Mouse (Mus musculus): Measurements from ENCODE around the gene Ppil6.

Gene Ppil6

DNA sequence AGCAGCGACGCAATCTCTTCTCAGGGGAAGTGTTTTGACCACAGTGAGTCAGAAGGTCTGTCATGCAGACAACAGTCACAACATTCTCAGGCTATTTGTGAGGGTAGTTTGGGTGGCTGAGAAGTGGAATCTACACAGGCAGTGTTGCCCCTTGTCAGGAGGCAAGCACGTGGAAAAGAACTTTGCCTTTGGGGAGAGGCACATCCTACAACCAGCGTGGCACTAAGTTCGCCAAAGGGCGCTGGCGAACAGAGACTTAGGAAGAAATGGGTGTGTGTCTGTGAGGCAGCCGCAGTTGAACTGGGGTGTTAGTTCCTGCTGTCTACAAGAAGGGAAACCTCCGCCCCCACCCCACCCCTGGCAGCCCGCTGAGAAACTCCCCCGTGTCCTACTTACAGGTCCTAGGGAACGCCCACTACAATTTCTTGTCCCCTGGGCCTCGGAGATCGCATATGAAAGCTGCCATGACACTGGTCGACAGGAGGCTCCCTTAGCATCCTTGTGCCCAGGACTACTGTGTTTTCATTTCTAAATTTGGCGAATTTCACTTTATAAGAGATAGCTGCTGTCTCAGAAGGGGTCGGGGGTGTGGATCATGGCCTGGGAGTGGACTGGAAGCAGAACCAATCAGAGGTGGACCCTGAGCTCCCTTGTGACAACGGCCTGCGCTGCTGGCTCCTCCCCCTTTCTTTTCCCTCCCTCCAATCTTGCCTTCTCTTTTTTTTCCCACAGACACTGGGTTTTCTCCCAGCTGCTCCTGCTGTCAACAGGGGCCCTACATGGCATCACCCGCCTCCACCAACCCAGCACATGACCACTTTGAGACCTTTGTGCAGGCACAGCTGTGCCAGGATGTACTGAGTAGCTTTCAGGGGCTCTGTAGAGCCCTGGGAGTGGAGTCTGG, 12.7 kb upstream of the Ppil6 start:
- DNase-seq (ENCODE audit: low read depth) = peak; percentile 75

DNA sequence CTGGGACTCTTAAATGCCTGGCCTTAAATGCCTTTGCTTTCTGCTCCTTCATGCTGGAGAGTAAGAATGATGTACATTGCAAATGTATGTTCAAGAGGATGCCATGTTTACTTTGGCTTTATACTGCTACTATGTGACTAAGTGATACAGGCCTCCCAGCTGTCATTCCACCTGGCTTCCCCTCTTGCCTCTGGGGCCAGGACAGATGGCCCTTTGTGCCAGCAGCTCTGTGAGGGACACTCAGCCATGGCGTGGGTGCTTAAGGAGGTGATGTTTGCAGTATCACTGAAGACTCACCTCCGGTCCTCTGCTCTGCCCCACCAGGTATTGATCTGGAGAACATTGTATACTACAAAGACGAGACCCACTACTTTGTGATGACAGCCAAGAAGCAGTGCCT, 10.3 kb upstream of the Ppil6 start:
- DNase-seq (ENCODE audit: low read depth) = no peak

DNA sequence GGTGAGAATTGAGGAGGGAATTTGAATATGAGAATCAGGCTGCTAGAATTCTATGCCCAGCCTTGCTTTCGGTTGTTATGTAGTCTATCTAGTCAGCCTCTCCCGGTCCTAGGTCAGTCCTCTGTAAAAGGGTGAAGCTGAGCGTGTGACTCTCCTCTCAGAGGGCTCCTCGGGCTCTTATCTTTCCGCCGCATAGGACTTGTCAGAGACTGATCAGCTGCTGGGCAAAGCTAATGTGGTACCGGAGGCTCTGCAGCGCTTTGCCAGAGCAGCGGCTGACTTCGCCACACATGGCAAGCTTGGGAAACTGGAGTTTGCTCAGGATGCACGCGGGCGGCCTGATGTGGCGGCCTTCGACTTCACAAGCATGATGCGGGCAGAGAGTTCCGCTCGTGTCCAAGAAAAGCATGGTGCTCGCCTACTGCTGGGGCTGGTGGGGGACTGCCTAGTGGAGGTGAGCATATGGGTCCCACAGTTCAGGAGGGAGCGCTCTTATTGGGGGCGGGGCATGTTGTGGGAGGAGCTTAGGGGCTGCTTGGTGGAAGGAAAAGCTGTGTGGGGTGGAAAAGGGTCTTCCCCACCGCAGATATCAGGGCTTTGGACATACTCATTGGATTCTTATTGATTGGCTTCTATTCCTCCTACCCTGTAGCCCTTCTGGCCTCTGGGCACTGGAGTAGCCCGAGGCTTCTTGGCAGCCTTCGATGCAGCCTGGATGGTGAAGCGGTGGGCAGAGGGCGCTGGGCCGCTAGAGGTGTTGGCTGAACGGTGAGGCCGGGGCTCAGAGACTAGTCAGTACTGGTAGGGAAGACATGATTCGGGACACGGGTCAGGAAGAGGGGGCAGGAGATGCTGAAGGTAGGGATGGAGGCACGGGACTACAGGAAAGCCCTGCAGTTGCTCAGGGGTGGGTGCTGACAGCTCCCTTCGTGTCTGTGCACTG, 9.0 kb upstream of the Ppil6 start:
- DNase-seq (ENCODE audit: low read depth) = no peak

DNA sequence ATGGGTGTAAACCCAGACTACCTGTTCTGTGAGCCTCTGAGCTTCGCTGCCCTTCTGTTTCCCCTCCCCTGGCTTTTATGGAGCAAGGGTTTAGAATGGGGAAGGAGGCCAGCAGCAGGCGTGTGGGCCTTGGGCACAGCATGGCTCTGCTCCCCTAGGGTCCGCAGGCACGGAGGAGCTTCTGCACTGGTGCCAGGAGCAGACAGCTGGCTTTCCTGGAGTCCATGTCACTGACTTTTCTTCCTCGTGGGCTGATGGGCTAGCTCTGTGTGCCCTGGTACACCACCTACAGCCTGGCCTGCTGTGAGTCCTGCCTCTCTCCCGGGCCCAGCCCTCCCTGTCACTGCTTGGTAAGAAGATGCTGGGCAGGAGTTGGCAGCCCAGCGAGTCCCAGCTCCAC, 7.8 kb upstream of the Ppil6 start:
- DNase-seq (ENCODE audit: low read depth) = no peak

DNA sequence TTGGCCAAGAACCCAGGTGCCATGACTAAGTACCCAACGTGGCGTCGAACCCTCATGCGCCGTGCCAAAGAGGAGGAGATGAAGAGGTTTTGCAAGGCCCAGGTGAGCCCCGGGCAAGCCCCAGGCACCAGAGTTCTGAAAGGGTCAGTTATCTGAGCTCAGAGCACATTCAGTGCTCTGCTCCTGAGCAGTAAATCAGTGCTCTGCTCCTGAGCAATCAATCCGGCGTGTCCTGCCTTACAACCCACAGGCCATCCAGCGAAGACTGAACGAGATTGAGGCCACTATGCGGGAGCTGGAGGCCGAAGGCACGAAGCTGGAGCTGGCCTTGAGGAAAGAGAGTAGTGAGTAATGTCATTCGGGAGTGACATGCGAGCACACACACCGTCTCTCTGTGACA, 4.5 kb upstream of the Ppil6 start:
- DNase-seq (ENCODE audit: low read depth) = no peak

DNA sequence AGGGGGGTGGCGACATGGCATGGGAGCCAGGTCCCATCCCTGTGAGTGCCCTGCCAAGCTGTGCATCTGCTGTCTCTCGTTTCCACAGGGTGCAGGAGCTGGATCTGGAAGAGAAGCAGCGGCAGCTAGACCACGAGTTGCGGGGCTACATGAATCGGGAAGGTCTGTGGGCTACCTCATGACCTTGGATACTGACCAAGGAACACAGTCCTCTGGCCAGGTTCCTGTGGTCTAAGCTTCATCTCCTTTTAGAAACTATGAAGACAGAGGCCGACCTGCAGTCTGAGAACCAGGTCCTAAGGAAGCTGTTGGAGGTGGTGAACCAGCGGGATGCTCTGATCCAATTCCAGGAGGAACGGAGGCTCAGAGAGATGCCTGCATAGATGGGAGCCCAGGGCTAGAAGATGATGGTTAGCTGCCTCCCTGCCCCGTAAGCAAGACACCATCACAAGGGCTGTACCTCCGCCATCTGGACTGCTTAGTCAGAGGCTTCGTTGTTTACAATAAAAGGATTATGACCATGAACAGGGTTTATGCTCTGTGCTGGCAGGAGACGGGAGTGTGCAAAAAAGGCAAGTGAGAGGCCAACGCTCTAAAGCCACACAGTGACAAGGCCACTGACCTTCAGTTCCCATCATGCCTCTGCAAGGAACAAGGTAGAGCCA, 3.6 kb upstream of the Ppil6 start:
- DNase-seq (ENCODE audit: low read depth) = no peak

DNA sequence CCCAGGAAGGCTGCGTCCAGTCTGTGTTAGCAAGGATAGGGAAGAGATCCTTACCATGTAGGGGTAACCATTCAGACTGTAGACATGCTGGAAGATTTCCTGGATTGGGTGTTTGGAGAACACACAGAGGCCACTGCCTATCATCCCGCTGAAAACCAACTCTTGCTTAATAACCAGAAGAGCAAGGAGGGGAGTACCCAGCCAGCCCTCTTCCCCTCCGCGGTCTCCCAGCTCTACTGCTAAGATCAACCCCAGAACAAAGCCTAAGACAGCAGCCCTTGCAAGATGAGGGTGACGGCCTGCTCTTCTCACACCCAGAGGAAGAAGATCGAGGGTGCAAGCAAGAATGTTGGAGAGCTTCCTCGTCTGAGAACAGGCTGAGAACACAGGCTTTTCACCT, 1.4 kb upstream of the Ppil6 start:
- DNase-seq (ENCODE audit: low read depth) = no peak

DNA sequence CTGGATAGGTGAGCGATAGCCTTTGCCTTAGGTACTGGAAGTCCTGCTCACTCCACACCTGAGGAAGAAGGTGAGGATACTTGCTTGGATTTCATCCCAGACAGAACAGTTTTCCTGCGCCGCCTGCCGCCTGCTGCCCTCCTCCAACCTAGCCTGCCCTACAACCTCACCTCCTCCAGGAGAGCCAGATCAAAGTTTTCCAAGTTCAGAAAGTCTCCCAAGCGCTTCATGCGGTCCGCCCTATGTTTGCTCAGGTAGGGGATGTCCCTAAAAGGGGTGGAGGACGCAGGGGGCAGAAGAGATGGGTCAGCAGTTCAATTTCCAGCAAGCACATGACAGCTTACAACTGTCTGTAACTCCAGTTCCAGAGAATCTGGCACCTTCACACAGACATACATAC, 945 bp upstream of the Ppil6 start:
- no peak for DNase-seq (ENCODE audit: low read depth)

DNA sequence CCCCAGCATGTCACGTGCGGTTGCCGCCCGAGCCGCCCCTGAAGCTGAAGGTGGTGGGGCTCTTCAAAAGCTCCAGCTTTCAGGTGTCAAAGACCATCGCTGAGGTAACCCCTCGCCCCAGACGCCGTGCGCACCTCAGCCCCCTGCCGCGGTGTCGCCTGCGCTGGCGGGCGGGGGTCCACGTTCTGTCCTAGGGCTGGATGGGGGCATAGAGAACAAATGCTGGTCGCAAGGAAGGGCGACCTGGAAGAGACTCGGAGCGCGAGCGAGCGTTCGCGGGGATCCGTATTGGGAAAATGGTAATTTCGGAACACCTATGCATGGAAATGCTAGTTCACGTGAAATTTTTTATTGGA, 257 bp downstream of the Ppil6 start:
- no peak for DNase-seq (ENCODE audit: low read depth)

DNA sequence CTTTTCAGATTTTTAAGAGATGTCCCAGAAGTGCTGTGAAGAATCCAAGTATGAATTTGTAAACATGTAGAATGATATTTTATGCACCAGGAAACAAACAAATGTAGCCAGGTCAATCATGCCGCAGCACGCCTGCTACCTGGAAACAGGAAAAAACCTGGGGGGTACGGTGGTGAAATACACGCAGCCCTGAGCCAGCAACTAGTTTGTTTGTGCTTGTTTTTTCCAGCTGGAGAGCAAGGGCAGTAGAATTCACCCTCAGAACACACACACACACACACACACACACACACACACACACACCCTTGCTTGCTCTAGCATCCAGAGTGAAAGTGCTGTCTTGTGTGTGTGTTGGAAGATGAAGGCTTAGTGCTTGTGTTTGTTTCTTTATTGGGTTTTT, 872 bp downstream of the Ppil6 start:
- no peak for DNase-seq (ENCODE audit: low read depth)

DNA sequence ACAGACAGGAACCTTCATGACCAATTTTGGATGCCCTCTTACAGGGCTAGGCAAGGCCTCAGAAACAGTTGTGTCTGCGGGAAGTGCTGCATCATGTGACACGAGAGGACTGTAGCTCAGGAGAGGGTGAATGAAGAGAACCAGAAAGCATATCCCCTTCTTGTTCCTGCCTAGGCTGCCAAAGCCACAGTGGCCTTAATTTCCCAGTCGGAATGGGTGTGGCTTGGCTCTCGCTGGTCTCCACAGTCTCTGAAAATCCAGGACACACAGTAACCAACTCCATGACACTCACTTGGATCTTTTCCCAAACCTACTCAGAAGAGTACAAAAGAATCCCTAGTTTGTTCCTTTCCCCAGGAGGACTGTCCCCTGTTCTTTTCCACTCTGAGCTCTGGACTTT, 10.7 kb downstream of the Ppil6 start:
- DNase-seq (ENCODE audit: low read depth) = no peak

DNA sequence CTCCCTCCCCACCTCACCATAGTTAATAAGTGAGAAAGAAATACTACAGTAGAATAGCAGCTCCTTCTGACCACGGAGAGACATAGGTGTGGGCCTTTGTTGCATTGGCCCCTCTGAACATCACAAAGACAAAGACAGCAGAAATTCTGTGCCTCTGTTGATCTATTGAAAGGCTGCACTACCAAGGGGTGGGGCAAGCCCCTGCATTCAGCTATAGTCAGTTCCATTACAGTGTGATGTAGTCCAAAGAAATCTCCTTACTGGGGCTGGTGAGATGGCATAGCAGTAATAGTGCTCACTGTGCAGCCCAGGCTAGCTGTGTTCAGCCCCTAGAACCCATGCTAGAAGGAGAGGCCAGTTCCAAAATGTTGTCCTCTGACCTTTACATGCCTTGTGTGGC, 14.8 kb downstream of the Ppil6 start:
- no peak for DNase-seq (ENCODE audit: low read depth)

DNA sequence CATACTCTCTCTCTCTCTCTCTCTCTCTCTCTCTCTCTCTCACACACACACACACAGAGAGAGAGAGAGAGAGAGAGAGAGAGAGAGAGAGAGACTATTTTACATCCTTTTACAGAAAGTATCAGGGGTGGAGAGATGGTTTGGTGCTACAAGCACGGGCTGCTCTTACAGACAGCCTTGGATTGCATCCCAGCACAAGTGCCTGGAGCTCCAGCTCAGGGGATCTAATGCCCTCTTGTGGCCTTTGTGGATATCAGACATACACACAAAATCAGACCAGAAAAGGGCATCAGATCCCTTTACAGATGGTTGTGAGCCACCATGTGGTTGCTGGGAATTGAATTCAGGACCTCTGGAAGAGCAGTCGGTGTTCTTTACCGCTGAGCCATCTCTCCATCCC, 15.2 kb downstream of the Ppil6 start:
- peak; percentile 64 for DNase-seq (ENCODE audit: low read depth)

DNA sequence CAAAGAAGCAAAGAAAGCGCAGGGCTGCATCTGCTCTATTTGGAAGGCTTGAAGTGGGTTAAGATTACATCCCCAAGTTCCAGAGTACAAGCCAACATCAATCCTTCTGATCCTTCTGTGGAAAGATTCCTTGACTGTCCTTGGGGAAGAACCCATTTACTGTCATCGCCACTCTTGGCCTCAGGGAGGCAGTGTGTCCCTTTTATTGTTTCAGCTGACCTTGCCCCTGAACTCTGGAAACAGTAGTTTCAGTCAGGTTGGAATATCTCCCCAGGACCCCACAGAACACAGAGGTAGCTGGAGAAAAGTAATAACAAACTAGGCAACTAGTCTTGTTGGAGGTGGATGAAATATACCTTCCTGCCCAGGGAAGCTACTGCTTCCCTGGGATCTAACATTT, 18.9 kb downstream of the Ppil6 start:
- DNase-seq (ENCODE audit: low read depth) = no peak

DNA sequence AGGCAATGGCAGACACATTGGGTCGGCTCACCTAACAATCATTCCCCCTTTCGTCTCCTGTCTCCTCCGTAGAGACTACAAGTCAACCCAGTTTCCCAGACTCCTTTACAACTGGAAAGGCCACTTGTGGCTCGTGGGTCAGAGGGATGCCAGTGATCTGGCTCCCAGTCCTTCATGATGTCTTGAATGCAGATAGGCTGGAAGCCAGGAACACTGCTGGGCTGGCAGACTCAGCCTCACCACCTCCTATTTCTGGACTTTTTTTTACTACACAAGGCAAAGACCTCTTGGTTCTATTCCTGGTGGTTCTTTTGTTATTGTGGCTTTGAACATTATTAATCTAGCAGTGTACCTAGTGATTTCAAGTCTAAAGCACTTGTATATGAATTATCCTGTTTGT, 24.1 kb downstream of the Ppil6 start:
- no peak for DNase-seq (ENCODE audit: low read depth)

DNA sequence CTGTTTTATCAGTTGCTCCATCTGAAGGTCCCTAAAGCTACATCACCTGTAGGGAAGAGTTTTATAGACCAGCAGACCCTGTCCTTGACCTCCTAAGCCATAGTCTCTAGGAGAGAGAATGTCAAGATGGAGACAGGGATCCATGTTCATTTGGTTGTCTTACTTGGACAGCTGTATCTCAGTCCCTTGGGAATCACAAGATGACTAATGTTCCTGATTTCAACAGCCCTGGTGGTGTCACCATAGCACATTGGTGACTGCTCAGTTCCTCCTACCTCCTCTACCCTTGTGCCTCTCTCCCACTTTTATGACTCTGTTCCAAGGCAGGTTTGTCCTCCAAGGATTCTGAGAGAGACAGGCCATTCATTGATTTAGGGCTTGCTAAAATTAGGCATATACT, 24.7 kb downstream of the Ppil6 start:
- DNase-seq (ENCODE audit: low read depth) = no peak

DNA sequence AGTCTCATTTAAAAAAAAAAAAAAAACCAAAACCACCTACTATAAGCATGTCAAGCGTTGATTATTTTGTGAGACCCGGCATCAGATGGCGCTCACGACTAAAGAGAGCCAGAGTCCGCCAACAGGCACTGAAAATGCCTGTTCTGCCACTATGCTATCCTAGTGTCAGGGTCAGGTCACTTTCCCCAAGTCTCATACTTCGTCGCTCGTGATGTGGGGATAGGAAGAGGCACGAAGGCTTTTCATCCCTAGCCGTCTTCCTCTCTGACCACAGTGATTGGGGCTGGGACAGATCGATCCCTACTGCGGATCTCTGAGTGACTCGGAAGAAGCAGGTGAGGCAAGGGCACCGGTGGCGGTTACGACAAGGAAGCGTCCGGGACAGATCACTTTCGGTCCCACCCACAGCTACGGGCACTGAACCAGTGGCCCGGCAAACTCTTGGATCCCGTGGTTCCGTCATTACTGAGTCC, 28.3 kb downstream of the Ppil6 start:
- DNase-seq (ENCODE audit: low read depth) = peak; percentile 78

DNA sequence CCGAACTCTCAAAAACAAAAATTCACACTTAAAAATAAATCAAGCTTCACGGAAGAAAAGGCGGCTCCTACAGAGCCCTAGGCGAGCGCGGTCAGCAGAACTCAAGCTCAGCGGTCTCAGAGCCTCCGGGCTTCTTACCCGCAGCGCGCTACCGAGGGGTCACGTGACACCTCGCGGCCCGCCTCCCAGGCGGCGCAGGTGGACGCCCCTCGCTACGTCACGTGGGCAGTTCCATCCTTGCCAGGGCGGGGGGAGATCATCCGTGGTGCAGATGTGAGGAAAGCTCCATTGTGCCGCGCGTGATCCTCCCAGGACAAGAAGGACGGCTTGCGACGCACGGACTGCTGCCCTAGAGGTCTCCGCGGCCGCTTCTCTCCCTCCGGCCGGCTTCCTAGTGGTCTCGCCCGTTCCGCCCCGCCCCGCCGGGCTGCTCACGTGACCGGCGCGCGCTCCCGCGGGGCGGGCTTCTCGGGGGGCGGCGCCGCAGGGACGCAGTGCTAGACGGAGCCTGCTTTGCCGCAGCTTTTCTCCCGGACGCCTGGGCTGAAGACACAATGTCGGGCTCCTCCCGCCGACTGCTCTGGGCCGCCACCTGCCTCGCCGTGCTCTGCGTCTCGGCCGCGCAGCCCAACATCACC, 28.9 kb downstream of the Ppil6 start, which contains the start of gene Cd164:
Cd164 (plus strand) TSS at position 434 of the 638 bp plus-strand sequence.
- peak; percentile 82 for DNase-seq (ENCODE audit: low read depth)

DNA sequence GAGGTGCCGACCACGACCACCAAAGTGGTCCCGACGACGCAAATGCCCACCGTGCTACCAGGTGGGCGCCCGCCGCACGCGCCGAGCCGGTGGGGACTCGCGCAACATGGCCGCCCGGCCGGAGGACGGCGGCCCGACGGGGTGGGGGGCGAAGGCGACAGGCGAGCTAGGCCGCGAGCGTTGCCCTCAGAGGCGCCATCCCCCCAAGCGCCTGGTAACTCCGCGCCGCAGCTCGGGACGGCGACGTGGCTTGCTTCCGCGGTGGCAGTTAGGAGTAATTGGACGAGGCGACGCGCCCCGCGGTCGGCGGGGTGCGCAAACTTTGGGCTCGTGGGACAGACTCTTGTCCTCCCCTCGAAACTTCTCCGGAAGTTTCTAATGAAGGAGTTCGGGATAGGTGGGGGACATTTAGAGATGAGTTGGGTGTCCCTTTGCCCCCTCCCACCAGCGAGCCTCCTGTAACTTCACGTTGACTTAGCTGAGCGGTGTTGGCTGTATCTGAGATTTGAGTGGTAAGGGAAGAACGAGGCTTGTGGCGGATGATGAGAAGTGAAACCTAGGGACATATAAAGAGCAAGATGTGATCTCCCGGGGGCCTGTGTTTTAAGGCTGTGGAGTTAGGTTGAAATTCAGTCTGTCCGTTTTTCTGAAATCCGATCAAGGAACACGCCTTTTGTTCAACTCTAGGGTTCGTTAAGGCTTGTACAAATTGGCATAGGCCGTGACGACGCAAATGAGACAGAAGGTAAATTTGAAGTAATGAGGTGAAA, 29.6 kb downstream of the Ppil6 start:
- DNase-seq (ENCODE audit: low read depth) = no peak

DNA sequence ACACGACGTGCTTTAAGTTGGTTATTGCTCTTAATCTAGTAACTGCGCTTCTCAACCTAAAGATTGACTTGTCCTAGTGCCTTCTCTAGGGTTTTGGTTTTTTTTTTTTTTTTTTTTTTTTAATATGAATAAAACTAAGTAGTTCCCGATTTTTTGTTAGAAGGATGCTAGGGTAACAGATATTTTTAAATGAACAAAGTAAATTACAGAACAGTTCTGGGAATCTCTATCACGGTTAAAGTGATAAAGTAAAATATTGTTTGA, 30.1 kb downstream of the Ppil6 start:
- no peak for DNase-seq (ENCODE audit: low read depth)

DNA sequence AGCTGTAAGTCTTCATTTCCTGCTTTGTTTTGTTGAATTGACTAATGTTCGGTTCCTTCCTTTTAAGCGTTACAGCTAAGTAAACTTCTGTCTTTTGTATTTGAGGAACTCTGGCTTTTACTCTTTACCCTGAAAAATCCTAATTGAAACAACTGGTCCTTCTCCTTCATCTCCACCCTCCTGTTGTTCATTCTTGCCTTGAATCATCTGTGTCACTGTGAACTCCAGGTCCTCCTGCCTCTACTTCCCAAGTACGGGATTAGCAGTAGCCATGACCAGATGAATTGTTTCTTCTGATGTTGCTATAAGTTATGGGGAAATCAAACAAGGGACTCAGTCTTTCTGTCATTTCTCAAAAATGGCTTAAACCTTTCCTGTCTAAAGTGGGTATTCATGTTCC, 33.1 kb downstream of the Ppil6 start:
- DNase-seq (ENCODE audit: low read depth) = no peak
